Mouse (Mus musculus) induced T-regulatory cell, adult 2 months (primary cell): ENCODE measurements around the gene Pank1.
A peak's percentile ranks its signal among the peaks of the same experiment; 100 is the strongest.

Source experiments
- DNase-seq: peaks from one replicate; pipeline ENCODE4 v3.0.0-alpha.2; 2012; ENCODE audit warnings: low read depth

Gene Pank1

GRCm38 (mm10) chr19:34878603-34879541, at the start of gene Pank1:
Pank1 (minus strand) TSS chr19:34879455.
- DNase-seq: peak; percentile 66

GRCm38 (mm10) chr19:34922603-34922963, 43.3 kb upstream of the Pank1 start:
- DNase-seq: no peak

- DNase-seq: peak; percentile 96
These were observed 42.7 kb upstream of the Pank1 start, which contains the start of gene Kif20b for GRCm38 (mm10) chr19:34921652-34922602. Kif20b (plus strand) TSS chr19:34922361.

- no peak for DNase-seq
These were observed 42.0 kb upstream of the Pank1 start for GRCm38 (mm10) chr19:34921253-34921651.

- DNase-seq: no peak
These were observed 41.3 kb upstream of the Pank1 start for GRCm38 (mm10) chr19:34920531-34920930.

GRCm38 (mm10) chr19:34920066-34920465, 40.8 kb upstream of the Pank1 start:
- no peak for DNase-seq

GRCm38 (mm10) chr19:34912366-34912765, 33.1 kb upstream of the Pank1 start:
- no peak for DNase-seq

GRCm38 (mm10) chr19:34906772-34907171, 27.5 kb upstream of the Pank1 start:
- DNase-seq: no peak

GRCm38 (mm10) chr19:34905424-34905823, 26.2 kb upstream of the Pank1 start:
- DNase-seq: no peak

- no peak for DNase-seq
These were observed 24.8 kb upstream of the Pank1 start for GRCm38 (mm10) chr19:34904032-34904431.

GRCm38 (mm10) chr19:34901735-34902134, 22.5 kb upstream of the Pank1 start:
- no peak for DNase-seq

- no peak for DNase-seq
These were observed 22.0 kb upstream of the Pank1 start for GRCm38 (mm10) chr19:34901266-34901665.

- DNase-seq: no peak
These were observed 19.7 kb upstream of the Pank1 start for GRCm38 (mm10) chr19:34898941-34899340.

GRCm38 (mm10) chr19:34897082-34897965, 18.1 kb upstream of the Pank1 start:
- no peak for DNase-seq

- no peak for DNase-seq
These were observed 15.8 kb upstream of the Pank1 start for GRCm38 (mm10) chr19:34895082-34895481.

- DNase-seq: no peak
These were observed 12.3 kb upstream of the Pank1 start for GRCm38 (mm10) chr19:34891590-34891989.

GRCm38 (mm10) chr19:34890981-34891380, 11.7 kb upstream of the Pank1 start:
- DNase-seq: no peak

GRCm38 (mm10) chr19:34886324-34886723, 7.1 kb upstream of the Pank1 start:
- no peak for DNase-seq

GRCm38 (mm10) chr19:34883526-34884224, 4.4 kb upstream of the Pank1 start:
- no peak for DNase-seq

- no peak for DNase-seq
These were observed 3.2 kb upstream of the Pank1 start for GRCm38 (mm10) chr19:34882443-34882842.

- no peak for DNase-seq
These were observed 1.9 kb upstream of the Pank1 start for GRCm38 (mm10) chr19:34881160-34881559.
